Mouse (Mus musculus) lung, postnatal 0 days (tissue): ENCODE measurements around the gene Gm49601. TPM values are rescaled to one million over a fixed set of nuclear protein-coding genes. Genes with fewer than 3 reads are reported as not detected.

Source experiments
- ATAC-seq: fragments of 200-750 bp; cut with Nextera tagmentation; 2 replicates; pipeline ENCODE4 v1.8.0; 2017; ENCODE audit warnings: moderate library complexity
- DNase-seq: peaks from one replicate; pipeline ENCODE4 v3.0.0-alpha.2; 2016; ENCODE audit warnings: low spot score
- H3K27ac ChIP-seq: fragments of 300-500 bp; sonication (generic); 2 replicates; pipeline ENCODE4 v1.5.1; 2014; ENCODE audit warnings: antibody characterized with exemption, mild to moderate bottlenecking, low read length, mixed read lengths
- H3K27me3 ChIP-seq: fragments of 300-500 bp; sonication (generic); replicated peaks from 2 replicates; pipeline ENCODE4 v1.6.1; 2014; ENCODE audit warnings: low read length, mixed read lengths; ENCODE audit not compliant: insufficient read depth
- H3K36me3 ChIP-seq: fragments of 300-500 bp; sonication (generic); 2 replicates; pipeline ENCODE4 v1.6.1; 2014; ENCODE audit warnings: low read length, mixed read lengths; ENCODE audit not compliant: insufficient read depth
- H3K4me1 ChIP-seq: fragments of 300-500 bp; sonication (generic); 2 replicates; pipeline ENCODE4 v1.6.1; 2014; ENCODE audit warnings: antibody characterized with exemption, low read depth, low read length, mixed read lengths; ENCODE audit not compliant: insufficient read depth
- H3K4me2 ChIP-seq: fragments of 300-500 bp; sonication (generic); replicated peaks from 2 replicates; pipeline ENCODE4 v1.6.1; 2014; ENCODE audit warnings: low read depth, mild to moderate bottlenecking, low read length, moderate library complexity, mixed read lengths
- H3K4me3 ChIP-seq: fragments of 300-500 bp; sonication (generic); 2 replicates; pipeline ENCODE4 v1.5.1; 2014; ENCODE audit warnings: low read depth, low read length
- H3K9ac ChIP-seq: fragments of 300-500 bp; sonication (generic); replicated peaks from 2 replicates; pipeline ENCODE4 v1.6.1; 2014; ENCODE audit warnings: low read depth, mild to moderate bottlenecking
- H3K9me3 ChIP-seq: fragments of 300-500 bp; sonication (generic); 2 replicates; pipeline ENCODE4 v1.6.1; 2016; ENCODE audit warnings: low read length, mixed read lengths
- CTCF ChIP-seq: IDR thresholded peaks from 2 replicates; pipeline ENCODE4 v1.5.1; 2016; ENCODE audit warnings: antibody characterized with exemption, mild to moderate bottlenecking
- EP300 ChIP-seq: IDR thresholded peaks from 2 replicates; pipeline ENCODE4 v1.6.1; 2016; ENCODE audit warnings: antibody characterized with exemption, mild to moderate bottlenecking, control low read depth
- WGBS: fragments of 180-500 bp; shearing (Covaris S2); extraction: QIAGEN DNeasy Blood & Tissue Kit; methylation state at CpG from one replicate; pipeline ENCODE4 v1.1.7; 2014; 5-methylcytosine and 5-hydroxymethylcytosine counted together
- polyA plus RNA-seq: library from polyadenylated mRNA; unstranded; fragments of >200 nt; fragmentation: Nextera tagmentation; extraction: Ambion mirVana; gene quantifications from 2 replicates; pipeline ENCODE4 v1.2.1, GENCODE M21; 2015

Gene Gm49601
- polyA plus RNA-seq, 1 experiment from 2014 or later, result 2.2 TPM

DNA sequence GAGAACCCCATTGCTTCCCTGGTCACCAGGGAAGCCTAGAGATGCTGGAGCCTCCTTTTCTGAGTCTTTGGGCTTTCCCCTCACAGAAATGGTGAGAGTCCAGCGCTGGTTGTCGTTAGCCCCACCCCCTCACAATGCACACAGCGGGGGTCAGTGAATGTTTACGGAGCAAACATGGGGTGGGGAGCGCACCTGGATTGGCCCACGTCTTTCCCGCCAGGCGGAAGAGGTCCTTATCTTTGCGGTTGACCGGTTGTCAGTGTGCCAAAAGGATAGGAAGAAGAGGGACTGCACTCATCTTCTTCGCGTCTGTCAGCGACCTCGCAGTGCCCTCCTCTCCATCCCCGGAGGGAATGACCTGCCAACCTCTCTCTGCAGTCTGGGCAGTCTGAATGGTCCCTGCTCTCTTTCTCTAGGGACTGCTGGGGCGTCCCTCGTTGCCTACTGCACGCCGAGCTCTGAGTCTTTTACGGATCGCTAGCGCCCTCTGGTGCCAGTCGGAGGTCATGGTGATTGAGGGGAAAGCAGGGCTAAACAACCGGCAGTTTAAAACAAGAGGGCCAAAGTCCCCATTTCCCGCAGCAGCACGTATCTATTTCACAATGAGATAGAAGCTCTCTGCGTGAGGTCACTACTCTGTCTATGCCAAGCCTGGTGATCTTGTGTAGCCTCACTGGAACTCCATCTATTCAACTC, 8.7 kb downstream of the Gm49601 start:
- no peak overlapping the region for H3K4me3 ChIP-seq
- H3K9me3 ChIP-seq, result no peaks in the 10 kb centered on the region
- ATAC-seq (peak; percentile 75), DNase-seq (peak; percentile 91)
- no peak overlapping the region for H3K27ac ChIP-seq
- peaks cover 32% of the 10 kb centered on the region for H3K27me3 ChIP-seq
- H3K4me2 ChIP-seq, result peak overlapping the region; percentile 23; the same call in 1 of the 2 replicates
- H3K4me1 ChIP-seq, result peaks cover 11% of the 10 kb centered on the region
- H3K36me3 ChIP-seq, result no peaks in the 10 kb centered on the region
- WGBS, result 5% methylated on average over 27 of the region's 27 CpGs
- TF ChIP-seq EP300 (no peak), CTCF (peak; percentile 96)
- H3K9ac ChIP-seq, result no peak overlapping the region

DNA sequence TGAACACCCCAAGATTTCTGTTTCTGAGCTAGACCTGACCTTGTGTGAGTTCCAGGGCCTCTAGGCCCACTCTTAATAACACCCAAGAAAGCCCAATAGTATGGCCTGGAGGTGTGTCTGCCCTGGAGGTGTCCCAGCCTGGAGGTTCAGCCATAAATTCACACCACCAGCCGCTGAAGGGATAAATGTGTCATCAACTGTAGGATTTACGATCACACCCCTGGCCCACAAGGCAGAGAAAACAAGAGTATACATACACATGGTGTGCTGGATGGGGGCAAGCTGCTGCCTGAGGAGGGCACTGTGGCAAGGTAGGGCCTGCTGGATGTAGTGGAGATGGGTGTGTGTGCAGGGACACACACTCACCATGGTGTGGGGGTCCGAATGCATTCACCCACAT, 12.9 kb downstream of the Gm49601 start:
- ATAC-seq (no peak), DNase-seq (no peak)
- H3K4me2 ChIP-seq, result no peak overlapping the region
- no peak overlapping the region for H3K4me3 ChIP-seq
- no peaks in the 10 kb centered on the region for H3K36me3 ChIP-seq
- no peaks in the 10 kb centered on the region; the same call in 1 of the 2 replicates for H3K27me3 ChIP-seq
- peaks cover 2% of the 10 kb centered on the region for H3K4me1 ChIP-seq
- no peaks in the 10 kb centered on the region for H3K9me3 ChIP-seq
- H3K9ac ChIP-seq, result no peak overlapping the region
- TF ChIP-seq EP300 (no peak), CTCF (no peak)
- H3K27ac ChIP-seq, result no peak overlapping the region
- WGBS, result 75% methylated on average over 3 of the region's 3 CpGs

DNA sequence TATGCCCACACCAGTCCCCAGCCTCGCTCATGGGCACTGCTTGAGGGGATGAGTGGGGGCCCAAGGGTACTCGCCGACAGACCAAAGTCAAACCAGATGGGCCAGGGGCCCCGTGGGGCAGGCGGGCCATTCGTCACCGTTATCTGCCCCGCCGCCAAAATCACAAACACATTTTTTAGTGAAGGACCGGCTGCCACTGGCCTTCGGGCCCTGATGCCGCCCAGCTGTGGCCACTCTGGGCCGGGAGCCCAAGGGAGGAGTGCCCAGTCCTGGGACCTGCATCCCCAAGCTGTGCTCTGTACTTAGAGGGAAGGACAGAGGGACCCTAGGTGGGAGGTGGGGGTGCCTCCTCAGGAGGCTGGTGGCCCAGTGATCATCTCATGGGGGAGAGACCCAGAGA, 14.5 kb downstream of the Gm49601 start:
- H3K4me1 ChIP-seq, result no peaks in the 10 kb centered on the region; the same call in 1 of the 2 replicates
- H3K27me3 ChIP-seq, result no peaks in the 10 kb centered on the region; the same call in 1 of the 2 replicates
- H3K27ac ChIP-seq, result no peak overlapping the region
- no peak for TF ChIP-seq EP300
- no peak for TF ChIP-seq CTCF
- no peaks in the 10 kb centered on the region for H3K9me3 ChIP-seq
- H3K4me2 ChIP-seq, result no peak overlapping the region
- 43% methylated on average over 13 of the region's 13 CpGs for WGBS
- DNase-seq, result no peak
- H3K36me3 ChIP-seq, result no peaks in the 10 kb centered on the region
- H3K4me3 ChIP-seq, result no peak overlapping the region
- no peak overlapping the region for H3K9ac ChIP-seq
- ATAC-seq, result peak; percentile 56

DNA sequence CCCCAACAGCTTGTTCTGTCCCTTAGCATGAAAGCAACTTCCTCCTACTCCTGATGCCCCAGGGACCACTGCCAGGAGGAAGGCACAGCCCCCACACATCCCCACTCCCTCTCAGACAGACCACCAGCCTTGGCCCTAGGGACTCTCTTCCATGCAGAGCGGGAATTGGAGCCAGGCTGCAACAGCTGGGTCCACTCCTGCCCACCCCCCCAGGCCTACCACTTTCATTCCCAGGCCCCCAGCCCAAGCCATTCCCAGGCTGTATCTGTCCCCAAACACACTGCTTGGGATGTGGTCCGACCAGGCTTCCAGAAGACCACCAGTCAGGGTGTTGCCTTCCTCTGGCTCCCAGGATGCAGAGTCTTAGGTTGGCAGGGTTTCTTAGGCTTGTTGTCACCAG, 17.1 kb downstream of the Gm49601 start:
- no peak overlapping the region for H3K4me3 ChIP-seq
- no peak for ATAC-seq
- H3K27me3 ChIP-seq, result no peaks in the 10 kb centered on the region
- H3K27ac ChIP-seq, result no peak overlapping the region
- H3K36me3 ChIP-seq, result no peaks in the 10 kb centered on the region
- H3K9me3 ChIP-seq, result no peaks in the 10 kb centered on the region
- TF ChIP-seq EP300 (no peak), CTCF (no peak)
- DNase-seq, result no peak
- WGBS, result 61% methylated on average over 2 of the region's 2 CpGs
- no peak overlapping the region for H3K4me2 ChIP-seq
- H3K4me1 ChIP-seq, result no peaks in the 10 kb centered on the region; the same call in 1 of the 2 replicates
- H3K9ac ChIP-seq, result no peak overlapping the region

DNA sequence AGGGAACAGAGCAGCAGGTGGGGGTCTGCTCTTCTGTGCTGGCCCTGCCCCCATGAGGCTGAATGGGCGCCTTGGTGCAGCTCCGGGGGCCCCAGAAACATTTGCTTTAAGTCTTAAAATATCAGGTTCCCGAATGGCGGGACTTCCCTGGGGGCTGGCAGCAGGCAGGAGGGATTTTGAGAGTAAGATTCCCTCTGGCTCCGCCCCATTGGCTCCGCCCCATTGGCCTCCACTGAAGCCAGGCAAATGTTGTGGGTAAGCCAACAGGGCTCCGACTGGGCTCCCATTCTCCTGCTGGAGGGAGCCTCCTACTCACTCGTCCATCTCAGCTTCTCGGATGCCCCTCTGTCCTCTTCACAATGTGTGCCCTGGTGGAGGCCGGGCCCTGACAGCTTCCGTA, 18.0 kb downstream of the Gm49601 start:
- WGBS, result 19% methylated on average over 11 of the region's 11 CpGs
- H3K4me1 ChIP-seq, result no peaks in the 10 kb centered on the region; the same call in 1 of the 2 replicates

DNA sequence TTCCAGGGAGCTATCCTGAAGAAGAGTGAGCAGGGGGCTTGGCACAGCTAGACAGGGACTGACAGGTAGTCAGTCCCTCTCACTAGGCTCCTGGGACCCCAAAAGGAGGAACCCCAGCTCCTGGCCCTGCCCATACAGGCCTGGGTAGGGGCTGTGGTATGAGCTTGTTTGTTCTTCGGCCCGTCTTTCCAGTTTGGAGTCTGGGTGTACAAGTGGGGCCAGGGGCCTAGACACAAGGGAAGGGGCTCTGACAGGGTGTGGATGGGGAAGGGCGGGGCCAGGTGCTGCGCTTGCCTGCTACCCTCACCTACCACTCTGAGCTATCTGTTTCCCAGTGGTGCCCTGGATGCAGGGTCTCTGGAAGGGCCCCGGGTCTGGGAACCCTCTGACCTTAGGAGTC, 20.5 kb downstream of the Gm49601 start:
- Histone ChIP-seq H3K4me3 (no peak overlapping the region), H3K4me1 (no peaks in the 10 kb centered on the region; the same call in 1 of the 2 replicates), H3K9ac (no peak overlapping the region), H3K4me2 (no peak overlapping the region), H3K27me3 (no peaks in the 10 kb centered on the region), H3K9me3 (no peaks in the 10 kb centered on the region), H3K27ac (no peak overlapping the region), H3K36me3 (no peaks in the 10 kb centered on the region)
- ATAC-seq (no peak), DNase-seq (no peak)
- 60% methylated on average over 5 of the region's 5 CpGs for WGBS
- no peak for TF ChIP-seq CTCF
- no peak for TF ChIP-seq EP300

More for the DNA sequence above, 18.0 kb downstream of the Gm49601 start:
- Histone ChIP-seq H3K9me3 (no peaks in the 10 kb centered on the region), H3K27ac (no peak overlapping the region), H3K27me3 (no peaks in the 10 kb centered on the region), H3K36me3 (no peaks in the 10 kb centered on the region), H3K4me3 (no peak overlapping the region), H3K4me2 (no peak overlapping the region), H3K9ac (no peak overlapping the region)
- no peak for DNase-seq
- no peak for ATAC-seq
- TF ChIP-seq EP300 (no peak), CTCF (no peak)
